Mouse (Mus musculus) CD8-positive naive resting alpha-beta T cell, adult 2 months (primary cell): ENCODE measurements around the gene Gm14295.
"Not testable (repeated sequence)": the region's sequence is repeated elsewhere in the genome, so short reads cannot be mapped to it uniquely, and the experiment has no call there.

Source experiments
- DNase-seq, 2 experiments: peaks; one replicate each; pipeline ENCODE4 v3.0.0; 2022; ENCODE audit warnings: low read depth in 2 of 2, low spot score in 2 of 2

Gene Gm14295

GRCm38 (mm10) chr2:176798312-176798711 is at the start of gene Gm14295:
Gene Gm14295, plus strand, starts transcription at chr2:176798612.
- DNase-seq: not testable (repeated sequence)

- not testable (repeated sequence) for DNase-seq
These were observed 373 bp downstream of the Gm14295 start for GRCm38 (mm10) chr2:176798785-176799184.

- DNase-seq: not testable (repeated sequence)
These were observed 32.4 kb downstream of the Gm14295 start, which contains the start of gene Gm14408 for GRCm38 (mm10) chr2:176830840-176831239. Gene Gm14408, plus strand, starts transcription at chr2:176831140.
